Mouse (Mus musculus): Measurements from ENCODE around the gene Chkb. TPM values are rescaled to one million over a fixed set of nuclear protein-coding genes. Genes with fewer than 3 reads are reported as not detected.
A peak's percentile ranks its signal among the peaks of the same experiment; 100 is the strongest.

Chkb gene
- 10 to 100 TPM; 45.1 to 62.2 (median 57.2) TPM for polyA plus RNA-seq (2017; shearing (Covaris generic))

DNA sequence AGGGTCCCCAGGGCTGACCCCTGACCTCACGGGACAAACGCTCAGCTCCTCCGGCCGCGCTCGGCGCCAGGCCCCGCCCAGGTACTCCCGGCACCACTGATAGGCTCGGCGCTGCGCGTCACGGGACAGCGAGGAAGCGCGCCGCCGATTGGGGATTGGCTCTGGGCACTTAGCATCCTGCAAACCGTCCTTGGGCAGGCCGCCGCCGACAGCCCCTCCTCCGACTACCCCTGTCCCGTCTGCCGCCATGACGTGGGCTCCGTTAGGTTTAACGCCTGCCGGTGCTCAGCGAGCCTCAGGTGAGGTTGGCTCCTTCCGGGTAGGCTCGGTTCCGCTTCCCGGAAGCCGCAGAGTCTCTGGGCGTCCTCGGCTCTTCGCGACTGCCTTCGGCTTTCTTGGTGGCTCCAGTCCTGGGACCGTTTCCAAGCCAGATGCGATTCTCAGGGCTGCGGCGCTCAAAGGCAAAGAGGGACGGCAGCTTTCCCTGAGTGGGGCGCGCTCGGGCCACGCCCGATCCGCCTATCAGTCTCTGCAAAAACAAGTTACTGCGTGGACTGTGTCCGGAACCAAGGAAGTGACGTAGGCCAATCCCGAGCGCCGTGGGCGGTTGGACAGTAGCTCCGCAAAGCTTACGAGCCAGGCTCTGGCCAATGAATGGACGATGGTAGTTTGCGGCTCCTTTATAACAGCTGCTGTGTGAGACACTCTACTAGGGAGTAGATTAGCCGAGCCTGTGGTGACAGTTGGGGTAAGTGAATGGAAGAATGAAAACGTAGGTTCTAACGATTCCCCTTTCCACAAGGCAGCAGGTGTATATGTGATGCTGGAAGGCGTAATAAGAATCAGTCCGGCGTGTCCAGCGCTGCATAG is at the start of gene Chkb, which contains the start of the genes C730034F03Rik and Gm44502:
Gene Chkb, minus strand, starts transcription at position 557 of the 870 bp plus-strand sequence.
Gene C730034F03Rik, plus strand, starts transcription at position 238 of the 870 bp plus-strand sequence.
Gene Gm44502, minus strand, starts transcription at position 345 of the 870 bp plus-strand sequence.
- peak; percentile 92 for ATAC-seq

DNA sequence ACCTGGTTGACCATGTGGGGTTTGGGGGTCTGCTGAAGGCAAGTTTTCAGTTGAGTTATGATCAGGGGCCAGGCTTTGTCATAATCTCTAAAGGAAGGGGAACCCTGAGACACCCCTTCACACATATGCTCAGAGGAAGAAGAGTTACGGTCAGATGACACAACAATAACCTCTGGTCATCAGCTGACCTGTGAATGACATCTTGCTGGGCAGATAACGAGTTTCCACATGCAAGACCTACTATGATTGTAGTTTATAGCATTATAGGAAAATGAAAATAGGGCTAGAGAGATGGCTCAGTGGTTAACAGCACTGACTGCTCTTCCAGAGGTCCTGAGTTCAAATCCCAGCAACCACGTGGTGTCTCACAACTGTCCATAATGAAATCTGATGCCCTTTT is 48.9 kb upstream of the Chkb start:
- ATAC-seq: no peak

DNA sequence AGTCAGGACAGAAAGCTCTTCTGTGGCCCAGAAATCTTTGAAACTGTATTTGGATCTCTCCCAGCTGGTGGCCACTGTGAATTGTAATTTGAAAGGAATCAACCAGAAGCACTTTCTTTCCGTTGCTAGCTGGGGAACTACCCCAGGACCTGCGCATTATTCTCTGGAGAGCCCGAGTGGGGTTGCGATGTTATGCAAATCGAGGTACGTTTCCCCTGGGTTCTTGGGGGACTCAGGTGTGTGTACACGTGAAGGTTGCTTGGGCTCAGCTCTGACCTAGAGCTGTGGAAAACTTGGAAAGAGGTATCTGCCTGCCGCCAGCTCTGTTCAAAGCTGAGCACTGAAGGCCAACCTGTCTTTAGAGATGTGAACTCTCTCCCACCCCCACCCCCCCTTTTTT is 48.1 kb upstream of the Chkb start:
- ATAC-seq: no peak

DNA sequence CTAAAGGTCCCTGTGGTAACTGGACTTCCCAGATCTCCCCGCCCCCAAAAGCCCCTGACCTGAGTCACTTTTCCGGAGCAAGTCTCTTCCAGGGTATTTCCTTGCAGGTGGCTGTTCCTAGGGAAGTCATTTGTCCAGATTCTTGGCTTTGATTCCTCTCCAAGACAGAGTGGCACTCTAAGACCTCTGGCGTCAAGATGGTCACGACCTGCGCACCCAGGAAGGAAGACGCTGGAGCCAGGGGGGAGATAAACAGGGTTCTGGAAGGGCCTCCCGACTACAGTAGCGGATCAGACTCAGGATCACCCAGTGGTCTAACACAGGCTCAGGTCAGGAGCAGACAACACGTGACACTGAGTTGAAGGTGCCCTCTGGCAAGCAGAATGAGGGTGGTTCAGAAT is 47.4 kb upstream of the Chkb start, which contains the start of gene Arsa:
Gene Arsa, minus strand, starts transcription at position 335 of the 401 bp plus-strand sequence.
- no peak for ATAC-seq

DNA sequence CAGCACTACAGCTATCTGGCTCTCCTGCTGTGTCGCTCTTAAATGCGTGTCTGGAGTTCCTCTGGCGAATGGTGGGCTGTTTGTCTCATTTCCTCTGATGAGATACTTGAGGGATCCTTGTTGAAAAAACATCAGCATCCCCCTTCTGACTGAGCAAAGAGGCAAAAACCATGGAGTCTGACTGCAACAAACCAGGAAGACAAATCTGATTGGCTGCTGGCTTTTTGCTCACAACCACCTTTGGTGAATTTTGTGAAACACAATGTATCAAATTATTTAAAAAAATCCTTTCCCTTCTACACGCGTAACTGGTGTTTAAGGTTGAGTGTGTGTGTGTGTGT is 46.7 kb upstream of the Chkb start:
- peak; percentile 34 for ATAC-seq

DNA sequence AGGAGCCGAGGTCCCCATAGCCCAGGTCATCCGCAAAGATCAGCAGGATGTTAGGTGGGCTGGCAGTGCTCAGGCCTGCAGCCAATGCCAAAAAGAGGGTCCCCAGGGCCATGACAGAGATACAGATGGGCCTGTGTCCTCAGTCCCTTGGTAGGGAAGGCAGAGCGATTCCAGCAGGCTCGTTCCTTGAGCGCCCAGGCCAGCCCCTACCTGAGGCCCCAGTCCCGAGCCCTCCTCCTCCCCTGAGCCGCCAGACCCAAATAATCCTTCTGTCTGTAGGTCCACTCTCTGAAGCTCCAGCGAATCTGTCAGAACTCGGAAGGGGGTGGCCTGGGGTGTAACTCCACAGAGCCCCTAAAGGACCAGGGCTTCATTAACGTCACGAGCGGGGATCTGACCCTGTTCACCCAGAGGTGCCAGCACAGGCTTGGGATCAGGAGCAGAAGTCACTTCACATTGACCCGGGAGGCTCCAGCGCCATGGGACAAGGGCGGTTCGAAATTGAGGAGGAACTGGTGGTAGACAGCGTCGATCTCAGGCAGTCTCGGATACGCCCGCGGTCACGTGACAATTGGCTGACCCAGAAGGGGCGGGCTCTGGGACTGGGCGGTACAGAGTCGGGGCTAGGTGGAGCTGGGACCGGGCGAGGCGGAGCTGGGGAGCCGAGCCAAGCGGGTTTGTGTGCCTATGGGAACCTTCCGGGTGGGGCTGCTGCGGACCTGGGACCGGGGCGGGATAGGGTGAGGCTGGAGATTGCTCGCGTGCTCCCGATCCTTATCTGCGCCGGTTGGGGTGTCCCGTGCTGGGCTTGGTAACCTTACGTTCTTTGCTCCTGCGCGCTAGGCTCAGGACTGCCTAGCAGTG is 46.1 kb upstream of the Chkb start:
- ATAC-seq: peak; percentile 99

DNA sequence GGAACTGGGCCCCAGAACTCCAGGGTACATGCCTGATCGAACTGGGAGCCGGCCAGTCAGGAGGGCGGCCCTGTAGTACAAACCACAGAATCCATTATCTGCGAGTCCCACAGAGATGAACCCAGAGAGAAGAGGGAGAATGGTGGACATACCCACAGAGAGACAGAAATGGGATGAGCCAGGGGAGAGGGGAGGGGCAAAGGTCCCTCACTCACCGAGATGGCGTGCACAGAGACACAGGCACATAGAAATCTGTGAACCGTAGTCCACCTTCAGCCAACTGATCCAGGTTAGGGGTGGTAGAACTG is 45.5 kb upstream of the Chkb start:
- ATAC-seq: no peak

DNA sequence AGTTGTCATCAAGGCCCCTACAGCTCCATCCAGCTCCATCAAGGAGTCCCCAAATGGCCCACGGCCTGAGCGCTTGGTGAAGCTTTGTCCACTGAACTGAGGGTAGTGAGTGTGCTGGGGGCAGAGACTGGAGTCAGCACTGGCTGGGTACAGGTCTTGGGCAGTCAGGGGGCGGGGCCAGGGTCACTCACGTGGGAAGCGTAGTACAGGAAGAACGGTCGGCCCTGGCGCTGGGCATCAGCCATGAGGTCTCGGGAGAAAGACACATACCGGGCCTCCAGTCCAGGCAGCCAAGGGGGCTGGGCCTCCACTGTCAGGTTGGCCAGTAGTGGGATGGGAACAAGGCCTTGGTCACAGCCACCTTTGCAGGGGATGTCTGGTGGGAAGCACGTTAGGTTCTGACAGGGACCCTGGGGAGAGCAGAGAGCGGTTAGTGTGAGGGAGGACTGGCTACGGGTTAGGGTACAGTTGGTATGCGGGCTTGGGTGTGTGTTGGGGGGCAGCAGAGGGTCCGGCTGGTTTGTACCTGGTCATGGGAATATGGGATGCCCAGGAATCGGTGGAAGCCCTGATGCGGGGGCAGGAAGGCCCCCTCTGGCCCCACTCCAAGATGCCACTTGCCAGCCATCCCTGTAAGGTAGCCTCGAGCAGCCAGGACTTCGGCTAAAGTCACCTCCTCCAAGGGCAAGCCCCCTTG is 45.0 kb upstream of the Chkb start:
- ATAC-seq: no peak

DNA sequence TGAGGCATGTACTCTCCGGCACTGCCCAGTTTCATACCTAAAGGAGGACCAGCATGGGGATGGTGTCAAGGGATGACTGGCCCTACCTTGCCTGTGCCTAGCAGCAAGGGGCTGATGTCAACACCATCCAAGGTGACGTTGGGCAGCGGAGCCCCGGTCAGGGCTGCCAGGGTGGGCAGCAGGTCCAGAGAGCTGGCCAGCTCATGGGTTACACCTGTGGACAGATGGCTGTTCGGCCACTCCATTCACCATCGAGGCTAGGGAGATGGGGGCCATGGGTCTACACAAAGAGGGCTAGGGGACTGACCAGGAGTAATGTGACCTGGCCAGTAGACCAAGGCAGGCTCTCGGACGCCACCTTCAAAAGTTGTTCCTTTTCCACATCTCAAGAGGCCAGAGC is 44.2 kb upstream of the Chkb start:
- no peak for ATAC-seq

DNA sequence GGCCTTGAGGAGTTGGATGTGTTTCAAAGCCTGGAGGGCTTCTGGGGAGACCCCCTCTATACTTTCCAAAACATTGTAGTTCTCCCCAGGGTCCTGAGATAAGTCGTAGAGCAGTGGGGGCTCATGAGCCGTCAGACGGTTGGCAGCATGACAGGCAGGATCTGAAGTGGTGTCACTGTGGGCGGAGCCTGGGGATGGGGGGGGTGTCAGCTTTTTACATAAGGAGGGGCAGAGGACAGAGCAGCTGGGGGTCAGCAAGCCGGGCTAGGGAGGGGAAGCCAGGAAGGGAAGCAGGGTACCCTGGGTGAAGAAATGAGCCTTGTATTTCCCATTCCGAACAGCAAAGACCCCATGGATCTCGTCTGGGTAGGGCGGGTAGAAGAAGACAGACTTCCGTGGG is 43.7 kb upstream of the Chkb start:
- no peak for ATAC-seq

DNA sequence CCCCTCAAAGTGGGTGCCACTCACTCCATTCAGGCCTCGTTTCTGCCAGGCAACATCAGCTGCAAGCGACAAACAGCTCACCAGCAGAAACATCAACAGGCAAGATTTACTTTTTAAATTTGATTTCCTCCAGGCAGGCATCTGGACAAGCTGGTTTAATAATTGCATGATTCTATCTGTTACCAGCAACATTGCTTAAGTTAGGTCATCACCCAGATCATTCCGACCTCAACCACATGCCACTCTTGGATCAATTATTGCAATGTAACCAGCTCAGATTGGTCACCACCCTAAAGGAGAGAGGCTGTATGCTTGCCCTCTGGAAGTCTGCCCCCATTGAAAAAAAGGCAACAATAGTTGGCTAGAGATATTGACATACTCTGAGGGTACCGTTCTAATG is 41.8 kb upstream of the Chkb start:
- ATAC-seq: no peak

DNA sequence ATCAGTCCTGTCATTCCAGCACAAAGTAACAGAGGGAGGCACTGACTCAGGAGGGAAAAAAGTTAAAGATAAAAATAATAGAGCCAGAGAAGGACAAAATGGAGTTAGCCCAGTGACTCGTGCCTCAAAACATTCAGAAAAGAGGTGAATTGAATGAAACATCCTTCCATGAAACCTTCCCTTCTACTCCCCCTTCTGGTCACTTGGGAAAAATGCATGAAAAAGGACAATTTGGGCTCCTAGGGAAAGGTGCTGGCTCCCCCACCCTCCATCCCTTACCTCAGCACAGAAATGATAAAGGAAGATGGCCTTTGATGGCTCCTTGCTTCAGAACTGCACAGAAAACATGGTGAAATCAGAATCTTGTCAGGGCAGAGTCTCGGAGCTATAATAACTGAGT is 38.9 kb upstream of the Chkb start:
- peak; percentile 46 for ATAC-seq

DNA sequence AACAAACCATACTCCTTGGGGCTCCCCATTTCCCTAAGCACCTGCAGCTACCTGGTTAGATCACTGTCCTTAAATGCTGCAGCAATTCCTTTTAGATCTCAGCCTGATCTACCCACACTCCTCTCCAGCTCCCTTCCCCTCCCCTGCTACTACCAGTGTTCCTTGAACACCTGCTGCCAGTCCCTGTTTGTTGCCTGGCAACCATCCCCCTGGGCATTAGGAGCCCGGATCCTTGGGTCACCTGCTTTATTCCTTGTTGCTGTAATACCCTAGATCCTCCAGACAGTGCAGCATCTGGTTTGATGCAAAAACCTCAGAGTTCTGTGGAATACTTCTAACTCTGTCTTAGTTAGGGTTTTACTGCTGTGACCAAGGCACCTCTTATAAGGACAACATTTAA is 35.3 kb upstream of the Chkb start:
- ATAC-seq: no peak

DNA sequence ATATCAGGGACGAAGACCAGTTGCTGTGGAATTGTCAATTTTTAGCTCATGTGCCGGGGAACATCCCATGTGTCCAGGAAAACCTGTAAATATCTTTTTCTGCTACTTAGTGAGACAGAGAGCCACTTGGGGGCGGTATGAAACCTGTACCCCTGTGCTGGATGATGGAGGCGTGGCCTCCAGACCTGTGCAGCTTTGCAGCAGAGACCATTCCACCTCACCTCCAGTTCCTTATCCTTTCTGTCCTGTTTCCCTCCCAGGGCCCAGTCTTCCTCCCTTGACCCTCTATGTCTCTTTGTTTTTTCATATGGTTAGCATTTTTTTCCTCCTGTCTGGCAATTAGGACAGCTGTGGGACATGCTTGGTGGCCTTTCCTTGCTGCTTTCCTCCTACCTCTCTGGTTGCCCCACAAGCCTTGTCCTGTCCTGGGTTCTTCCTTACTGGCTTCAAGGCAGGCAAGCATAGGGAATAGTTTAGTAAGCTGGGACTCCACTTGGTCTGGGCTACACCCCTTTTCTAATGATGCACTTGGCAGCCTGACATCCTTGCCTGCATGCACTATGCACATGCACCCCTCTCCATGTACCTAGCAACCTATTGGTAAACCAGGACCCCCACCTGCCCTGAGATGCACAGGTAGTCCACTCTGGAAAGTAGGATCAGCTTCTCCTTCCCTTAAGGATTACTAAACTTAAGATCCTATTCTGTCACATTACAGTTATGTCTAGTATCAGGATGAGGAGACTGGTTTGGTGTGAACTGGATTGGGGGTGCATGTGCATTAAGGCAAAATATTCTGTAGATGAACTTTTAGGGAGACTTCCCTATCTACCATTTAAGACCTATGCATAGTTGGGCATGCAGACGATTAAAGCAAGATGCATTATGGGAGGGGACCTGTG is 33.9 kb upstream of the Chkb start:
- no peak for ATAC-seq

DNA sequence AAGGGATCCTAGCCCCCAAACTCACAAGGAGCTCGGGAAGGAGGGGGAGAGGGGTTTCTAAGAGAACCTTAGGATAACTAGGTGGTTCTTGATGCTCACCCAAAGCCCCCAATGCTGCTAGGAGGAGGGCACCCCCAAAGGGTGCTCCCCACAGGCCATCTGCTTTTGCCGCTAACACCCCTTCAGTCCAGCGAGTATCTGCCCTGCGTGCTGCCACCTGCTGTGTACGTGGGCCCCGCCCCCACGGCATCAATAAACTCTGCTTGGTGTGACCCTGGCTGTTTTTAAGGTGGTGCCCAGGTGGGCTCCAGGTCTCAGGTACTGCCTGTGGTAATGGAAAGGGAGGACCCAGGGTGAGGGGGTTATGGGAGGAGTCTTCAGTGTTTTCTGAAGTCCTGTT is 32.5 kb upstream of the Chkb start:
- no peak for ATAC-seq

DNA sequence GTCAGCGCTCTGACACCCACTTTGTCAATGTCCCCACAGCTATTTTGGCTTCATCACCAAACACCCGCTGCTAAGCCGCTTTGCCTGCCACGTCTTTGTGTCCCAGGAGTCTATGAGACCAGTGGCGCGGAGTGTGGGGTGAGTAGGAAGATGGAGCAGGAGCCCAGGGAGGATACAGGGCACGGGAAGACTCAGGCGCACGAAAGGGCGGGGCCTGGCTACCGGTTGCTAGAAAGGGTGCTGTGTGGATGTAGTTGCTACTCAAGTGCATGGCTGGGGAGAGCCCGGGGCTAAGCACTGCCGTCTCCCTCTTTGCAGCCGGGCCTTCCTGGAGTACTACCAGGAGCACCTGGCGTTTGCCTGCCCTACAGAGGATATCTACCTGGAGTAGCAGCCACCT is 31.6 kb upstream of the Chkb start:
- no peak for ATAC-seq

DNA sequence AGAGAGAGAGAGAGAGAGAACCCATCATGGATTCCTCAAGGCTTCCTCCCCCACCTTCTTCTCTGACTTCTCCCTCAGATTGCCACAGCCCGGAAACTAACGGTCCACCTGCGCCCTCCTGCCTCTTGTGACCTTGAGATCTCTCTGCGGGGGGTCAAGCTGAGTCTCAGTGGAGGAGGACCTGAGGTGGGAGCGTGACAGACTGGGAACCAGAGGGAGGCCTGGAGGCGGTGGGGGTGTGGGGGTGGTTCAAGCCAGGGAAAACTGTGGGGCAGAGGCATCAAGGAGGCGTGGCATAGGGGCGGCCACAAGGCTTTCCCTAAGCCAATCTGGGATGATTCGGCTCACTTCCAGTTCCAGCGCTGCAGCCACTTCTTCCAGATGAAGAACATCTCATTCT is 30.6 kb upstream of the Chkb start:
- ATAC-seq: no peak

DNA sequence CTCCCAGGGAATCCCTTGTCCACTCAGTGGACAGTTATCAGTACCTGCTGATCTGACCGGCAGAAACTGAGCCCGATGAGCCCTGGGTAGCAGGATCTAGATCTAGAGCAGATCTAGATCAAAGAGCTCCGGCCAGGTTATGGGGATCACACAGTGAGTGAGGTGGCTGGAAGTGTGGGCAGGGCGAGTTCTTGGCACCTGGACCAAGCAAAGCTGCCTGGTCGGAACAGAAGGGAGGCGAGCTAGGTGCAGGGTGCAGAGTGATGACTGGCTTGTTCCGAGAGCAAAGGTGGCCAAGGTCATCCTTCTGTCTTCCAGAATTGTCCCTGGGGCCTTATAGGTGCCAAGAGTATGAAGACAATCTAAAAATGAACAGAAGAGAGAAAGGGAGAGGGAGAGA is 30.1 kb upstream of the Chkb start:
- no peak for ATAC-seq

DNA sequence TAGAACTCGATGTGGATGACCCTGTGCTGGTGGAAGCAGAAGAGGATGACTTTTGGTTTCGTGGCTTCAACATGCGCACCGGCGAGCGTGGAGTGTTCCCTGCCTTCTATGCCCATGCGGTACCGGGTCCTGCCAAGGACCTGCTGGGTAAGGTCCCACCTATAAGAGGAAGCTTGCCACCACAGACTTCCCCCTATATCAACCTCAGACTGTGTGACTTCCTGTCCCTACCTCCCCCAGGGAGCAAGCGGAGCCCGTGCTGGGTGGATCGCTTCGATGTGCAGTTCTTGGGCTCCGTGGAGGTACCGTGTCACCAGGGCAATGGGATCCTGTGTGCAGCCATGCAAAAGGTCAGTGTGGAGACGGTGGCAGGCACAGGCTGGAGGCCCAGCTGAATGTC is 29.2 kb upstream of the Chkb start:
- ATAC-seq: no peak

DNA sequence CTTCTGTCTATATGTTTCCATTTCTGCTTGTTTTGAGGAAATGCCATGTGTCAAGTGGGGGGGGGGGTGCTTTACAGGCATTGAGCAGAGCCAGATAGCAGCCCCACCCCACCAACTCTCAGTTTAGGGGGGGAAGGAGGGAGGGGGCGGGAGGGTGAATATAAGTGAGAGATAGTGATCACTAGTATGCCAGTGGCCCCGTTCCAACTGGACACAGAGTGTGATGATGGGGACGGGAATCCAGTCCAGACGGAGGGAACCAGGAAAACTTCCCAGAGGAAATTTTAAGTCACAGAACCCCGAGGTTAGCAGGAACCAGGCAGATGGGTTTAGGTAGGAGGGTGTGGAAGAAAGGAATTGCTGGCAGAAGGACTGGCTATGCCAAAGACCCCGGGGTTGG is 25.9 kb upstream of the Chkb start:
- ATAC-seq: no peak

DNA sequence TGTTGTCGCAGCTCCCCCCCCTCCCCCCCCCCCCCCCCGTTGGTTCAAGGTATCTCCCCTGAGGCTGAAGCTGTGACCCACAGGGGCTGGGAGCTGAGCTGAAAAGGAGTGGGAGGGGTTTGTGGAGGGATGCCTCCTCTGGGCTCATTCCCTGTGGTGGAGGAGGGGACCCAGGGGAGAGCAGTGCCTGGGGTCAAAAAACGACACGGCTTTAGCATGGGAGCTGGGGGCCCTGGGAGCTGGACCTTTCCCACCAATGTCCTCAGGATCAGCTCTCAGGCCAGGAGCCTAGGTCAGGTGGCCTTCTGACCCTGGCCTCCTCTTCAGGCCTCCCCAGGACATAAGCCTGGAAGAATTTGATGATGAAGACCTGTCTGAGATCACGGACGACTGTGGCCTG is 25.1 kb upstream of the Chkb start:
- ATAC-seq: no peak

DNA sequence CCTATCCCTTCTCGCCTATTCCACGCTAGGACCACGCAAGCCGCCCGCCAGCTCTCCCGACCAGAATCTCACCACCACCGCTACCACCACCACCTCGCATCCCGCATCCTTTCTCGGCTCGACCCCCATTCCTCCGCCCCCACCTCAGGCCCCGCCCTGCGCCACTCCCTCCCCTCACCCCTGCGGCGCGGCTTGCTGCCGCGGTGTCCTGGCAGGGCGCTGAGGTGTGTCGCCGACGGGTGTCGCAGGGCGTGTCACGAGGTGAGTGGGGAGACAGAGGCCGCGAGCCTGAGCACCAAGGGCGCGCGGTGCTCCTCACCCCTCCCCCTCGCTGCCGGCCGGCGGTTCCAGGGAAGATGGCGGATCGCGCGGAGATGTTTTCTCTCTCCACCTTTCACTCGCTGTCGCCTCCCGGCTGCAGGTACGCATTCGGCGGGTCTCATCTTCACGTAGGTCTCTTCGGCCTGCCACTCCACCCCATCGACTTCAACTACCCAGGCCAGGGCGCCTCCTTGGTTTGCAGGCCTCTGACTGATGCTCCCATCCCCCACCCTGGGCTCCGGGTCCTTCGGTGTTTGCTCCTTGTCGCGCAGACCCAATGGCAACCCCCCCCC is 24.3 kb upstream of the Chkb start, which contains the start of gene Mapk8ip2:
Gene Mapk8ip2, plus strand, starts transcription at position 49 of the 614 bp plus-strand sequence.
- ATAC-seq: no peak

Measured in inflammation-experienced regulatory T-cells, adult 6 months (primary cell).